8 mouse cellular contexts compared by ENCODE assay signal in genomic region chr12:70825651-70826317, GRCm38 (mm10). TPM values are rescaled to one million over a fixed set of nuclear protein-coding genes. Genes with fewer than 3 reads are reported as not detected.
DNase-seq lines count a peak whose midpoint lies in the region; ATAC-seq and TF ChIP-seq lines count a peak whose summit lies in the region.

No protein-coding gene starts in this region.

- in situ Hi-C loops in ES-E14 (cut with MboI; ENCODE audit: low sequenced_read_pairs in 2 of 2, unreplicated experiment in 2 of 2) = no loop called here

- H3K36me3 ChIP-seq in heart, embryonic 12.5 days = no peaks in the 10 kb centered on the region
- H3K36me3 ChIP-seq in ES-E14 (ENCODE audit: control insufficient read depth, insufficient read depth, low read length, poor library complexity, severe bottlenecking) = no peaks in the 10 kb centered on the region
- no peaks in the 10 kb centered on the region for H3K36me3 ChIP-seq in heart, postnatal 0 days (replicated peaks; ENCODE audit: control insufficient read depth, insufficient read depth, low read length)
- no peaks in the 10 kb centered on the region for H3K36me3 ChIP-seq in limb, embryonic 10.5 days
- H3K36me3 ChIP-seq in midbrain, embryonic 10.5 days = no peaks in the 10 kb centered on the region

- TF ChIP-seq EP300 in heart, postnatal 0 days (IDR thresholded peaks at IDR 0.05; ENCODE audit: low read depth) = no peak; the same call in 1 of the 2 replicates

- H3K4me3 ChIP-seq in heart, embryonic 12.5 days = peak overlapping the region; percentile 87
- H3K4me3 ChIP-seq in ES-E14 (ENCODE audit: insufficient read depth in 1 of 2, low read depth in 1 of 2, low read length in 2 of 2, poor library complexity in 1 of 2, severe bottlenecking in 1 of 2) = peak overlapping the region; percentile 86 to 88
- peak overlapping the region; percentile 66 for H3K4me3 ChIP-seq in heart, postnatal 0 days (ENCODE audit: low read depth, low read length)
- H3K4me3 ChIP-seq in limb, embryonic 10.5 days = peak overlapping the region; percentile 87
- peak overlapping the region; percentile 80 for H3K4me3 ChIP-seq in midbrain, embryonic 10.5 days

- H3K4me1 ChIP-seq in heart, embryonic 12.5 days (replicated peaks) = peaks cover 30% of the 10 kb centered on the region
- peaks cover 2 to 4% of the 10 kb centered on the region in 2 experiments; a peak in 2 of 4 replicates for H3K4me1 ChIP-seq in ES-E14 (ENCODE audit: control insufficient read depth in 2 of 2, insufficient read depth in 2 of 2, low read length in 2 of 2, poor library complexity in 1 of 2)
- H3K4me1 ChIP-seq in heart, postnatal 0 days (ENCODE audit: control insufficient read depth, insufficient read depth) = peaks cover 38% of the 10 kb centered on the region
- H3K4me1 ChIP-seq in limb, embryonic 10.5 days = peaks cover 46% of the 10 kb centered on the region
- H3K4me1 ChIP-seq in midbrain, embryonic 10.5 days = peaks cover 46% of the 10 kb centered on the region

- ATAC-seq in heart, embryonic 12.5 days (ENCODE audit: insufficient number of reproducible peaks, low FRiP score) = peak; percentile 52
- ATAC-seq in heart, postnatal 0 days (ENCODE audit: insufficient read depth, low read depth) = peak; percentile 50

- WGBS in heart, embryonic 12.5 days = under 1% methylated on average over 50 of the region's 55 CpGs
- WGBS in heart, postnatal 0 days = under 1% methylated on average over 54 of the region's 55 CpGs
- WGBS in limb, embryonic 10.5 days = under 1% methylated on average over 54 of the region's 55 CpGs
- whole genome bisulfite sequencing in midbrain, embryonic 10.5 days = under 1% methylated on average over 55 of the region's 55 CpGs

- peak overlapping the region; percentile 89 for H3K4me2 ChIP-seq in heart, embryonic 12.5 days
- H3K4me2 ChIP-seq in heart, postnatal 0 days (ENCODE audit: low read depth, low read length) = peak overlapping the region; percentile 90

- peak overlapping the region; percentile 95 for H3K9ac ChIP-seq in heart, embryonic 12.5 days
- peak overlapping the region; percentile 84 for H3K9ac ChIP-seq in ES-E14 (ENCODE audit: insufficient read depth, low read depth, low read length, poor library complexity, severe bottlenecking)
- peak overlapping the region; percentile 78 for H3K9ac ChIP-seq in heart, postnatal 0 days (replicated peaks; ENCODE audit: low read depth, low read length)

- H3K9me3 ChIP-seq in heart, embryonic 12.5 days (replicated peaks) = no peaks in the 10 kb centered on the region
- H3K9me3 ChIP-seq in ES-E14 (ENCODE audit: control insufficient read depth, insufficient read depth, low read depth, low read length) = no peaks in the 10 kb centered on the region
- no peaks in the 10 kb centered on the region for H3K9me3 ChIP-seq in heart, postnatal 0 days (replicated peaks; ENCODE audit: control insufficient read depth, low read length)
- no peaks in the 10 kb centered on the region for H3K9me3 ChIP-seq in limb, embryonic 10.5 days (replicated peaks)
- H3K9me3 ChIP-seq in midbrain, embryonic 10.5 days (replicated peaks) = no peaks in the 10 kb centered on the region

- H3K27me3 ChIP-seq in heart, embryonic 12.5 days (replicated peaks) = no peaks in the 10 kb centered on the region
- H3K27me3 ChIP-seq in heart, postnatal 0 days (ENCODE audit: control insufficient read depth, insufficient read depth, low read length) = no peaks in the 10 kb centered on the region
- H3K27me3 ChIP-seq in limb, embryonic 10.5 days (ENCODE audit: low read depth, poor library complexity, severe bottlenecking) = no peaks in the 10 kb centered on the region
- H3K27me3 ChIP-seq in midbrain, embryonic 10.5 days (ENCODE audit: low read depth, poor library complexity, severe bottlenecking) = no peaks in the 10 kb centered on the region

- peak overlapping the region; percentile 97 for H3K27ac ChIP-seq in heart, embryonic 12.5 days (ENCODE audit: poor library complexity, severe bottlenecking)
- H3K27ac ChIP-seq in ES-E14 (ENCODE audit: insufficient read depth, low read depth, low read length, poor library complexity, severe bottlenecking) = no peak overlapping the region
- peak overlapping the region; percentile 95 for H3K27ac ChIP-seq in heart, postnatal 0 days (ENCODE audit: low read depth)
- H3K27ac ChIP-seq in limb, embryonic 10.5 days = peak overlapping the region; percentile 97
- H3K27ac ChIP-seq in midbrain, embryonic 10.5 days (replicated peaks) = peak overlapping the region; percentile 94

- intact Hi-C loops in heart, postnatal 36 days (cut with DNase I) = loop anchor here (1.0 to 5.0 kb wide), 4 partner anchors 56 to 331 kb away; no protein-coding TSS in a partner anchor

- DNase-seq in heart, postnatal 36 days = no peak
- DNase-seq in ES-E14 (ENCODE audit: low read depth, low spot score) = no peak
- peak; percentile 73 for DNase-seq in embryo, embryonic 11 days
- DNase-seq in heart, postnatal 0 days (ENCODE audit: low spot score) = peak; percentile 45
- peak; percentile 78 for DNase-seq in limb, embryonic 10.5 days (ENCODE audit: low spot score)
- no peak for DNase-seq in midbrain, embryonic 10.5 days (ENCODE audit: low spot score)
- DNase-seq in T-cell, adult 2 months (ENCODE audit: low spot score) = no peak

- TF ChIP-seq CTCF in heart, postnatal 0 days (IDR thresholded peaks at IDR 0.05; ENCODE audit: low read depth) = no peak

TF ChIP-seq in ES-E14, 5 proteins besides CTCF, POLR2A, EP300 and RAD21:
- TF ChIP-seq CHD2 (IDR thresholded peaks at IDR 0.05; ENCODE audit: low read depth, low read length) (no peak), ZC3H11A (IDR thresholded peaks at IDR 0.05; ENCODE audit: borderline replicate concordance, low read depth, low read length) (no peak), HCFC1 (IDR thresholded peaks at IDR 0.05; ENCODE audit: borderline replicate concordance, insufficient read depth, low read length) (no peak; the same call in 1 of the 2 replicates), ZNF384 (IDR thresholded peaks at IDR 0.05; ENCODE audit: low read depth, low read length) (no peak), MAFK (IDR thresholded peaks at IDR 0.05; ENCODE audit: insufficient read depth, low read depth, low read length) (no peak)
TF ChIP-seq in ES-E14: peak in this region for 0.

RNA-seq across cellular contexts. Expression of gene Frmd6, which starts 0.5 kb away (rescaled TPM):
- 29.4 and 29.6 TPM in 2 replicates for polyA plus RNA-seq in heart, embryonic 12.5 days (2016; fragmentation: Nextera tagmentation; extraction: Ambion mirVana)
- 10 to 100 TPM; 33.4 to 39.1 TPM for total RNA-seq in heart, postnatal 36 days (2021)
- 12.8 and 22.5 TPM in 2 replicates for total RNA-seq in ES-E14 (2012; rRNA removed)
- 22.6 and 29.2 TPM in 2 replicates for total RNA-seq in heart, postnatal 0 days (2014; rRNA removed; ENCODE audit: low replicate concordance)
- 17.4 and 17.9 TPM in 2 replicates for polyA plus RNA-seq in heart, postnatal 0 days (2015; fragmentation: Nextera tagmentation; extraction: Ambion mirVana)
- 47.9 and 55.6 TPM in 2 replicates for polyA plus RNA-seq in limb, embryonic 10.5 days (2016; fragmentation: Nextera tagmentation; extraction: Ambion mirVana)
- polyA plus RNA-seq in midbrain, embryonic 10.5 days (2016; fragmentation: Nextera tagmentation; extraction: Ambion mirVana) = 18.0 and 19.2 TPM in 2 replicates

Comparison
In these comparisons a context has a peak if more than half of its experiments do, and no peak if none do; other contexts are left out.
1. DNase-seq: peak in embryo, embryonic 11 days (single experiment), heart, postnatal 0 days (single experiment) and limb, embryonic 10.5 days (single experiment); none in heart, postnatal 36 days (0 of 2), ES-E14 (single experiment), midbrain, embryonic 10.5 days (single experiment) and T-cell, adult 2 months (single experiment).
2. Peak in every context shown above with its lines, with median percentiles within 50 percentile points of each other: H3K4me3 ChIP-seq and H3K9ac ChIP-seq.